Mouse (Mus musculus) left cerebral cortex, postnatal 14 days (tissue): Measurements from ENCODE around the gene Tmem255a. TPM values are rescaled to one million over a fixed set of nuclear protein-coding genes. Genes with fewer than 3 reads are reported as not detected.

Source experiments
- DNase-seq, 2 experiments: peaks; one replicate each; pipeline ENCODE4 v3.0.0; 2021 to 2022; ENCODE audit warnings: low spot score in 2 of 2, mixed read lengths in 1 of 2
- intact Hi-C: fragments of 180-260 bp; cut with DNase I; formaldehyde crosslinking; loops from one replicate; pipeline ENCODE4 v1.15.1; 2025
- microRNA-seq, 2 experiments: library from miRNA; unstranded; fragments of <30 nt; microRNA quantifications; one replicate each; pipeline ENCODE4 v1.2.0; 2022
- total RNA-seq, 2 experiments: library from RNA; stranded (reverse); gene quantifications; 2 replicates each; pipeline ENCODE4 v1.2.3; 2021

The Tmem255a gene
- total RNA-seq, 2 experiments from 2014 or later, result 10.5 to 20.8 TPM

GRCm38 (mm10) chrX:38180656-38181607 lies 71.3 kb downstream of the Tmem255a start:
- intact Hi-C loops, result no loop called here
- no peak for DNase-seq

- DNase-seq, result peak; percentile 34 to 40
- intact Hi-C loops, result loop anchor here (5.0 kb wide), 1 partner anchor 98 kb away; no protein-coding TSS in a partner anchor
These were observed 72.3 kb downstream of the Tmem255a start for GRCm38 (mm10) chrX:38179891-38180310.

DNA sequence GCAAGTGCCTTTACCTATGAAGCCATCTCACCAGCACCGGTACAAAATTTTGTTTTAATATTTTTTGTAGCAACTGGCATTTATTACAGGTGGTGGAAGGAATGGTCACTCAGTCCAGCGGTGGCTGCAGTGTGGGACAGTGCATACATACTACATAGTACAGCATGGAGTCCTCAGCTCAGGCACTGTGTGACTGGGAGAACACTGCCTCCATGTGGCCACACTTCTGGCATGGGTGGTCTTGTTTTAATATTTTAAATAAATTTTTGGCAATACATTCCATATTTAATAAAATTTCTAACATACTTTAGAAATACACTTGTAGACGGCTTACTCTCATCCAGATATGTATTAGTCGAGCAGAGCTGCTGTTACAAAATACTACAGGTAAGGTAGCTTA lies 85.6 kb downstream of the Tmem255a start:
- intact Hi-C loops, result no loop called here
- no peak for DNase-seq

GRCm38 (mm10) chrX:38166064-38166463 lies 86.2 kb downstream of the Tmem255a start:
- DNase-seq, result no peak
- intact Hi-C loops, result no loop called here

DNA sequence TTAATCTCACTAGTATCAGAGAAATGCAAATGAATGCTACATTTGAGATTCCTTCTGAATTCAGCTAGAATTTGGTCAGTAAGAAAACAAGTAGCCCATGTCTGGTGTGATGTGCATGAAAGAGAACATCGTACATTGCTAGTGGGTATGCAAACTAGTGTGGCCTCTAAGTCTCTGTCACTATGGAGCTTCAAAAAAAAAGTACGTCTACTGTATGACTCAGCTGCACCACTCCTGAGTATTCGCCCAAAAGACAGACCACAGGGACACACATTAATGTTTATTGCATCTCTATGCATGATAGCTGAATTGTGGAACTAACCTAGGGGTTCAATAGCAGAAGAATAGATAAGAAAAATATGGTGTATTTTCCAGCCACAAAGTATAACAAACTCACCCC lies 86.9 kb downstream of the Tmem255a start:
- no peak for DNase-seq
- intact Hi-C loops, result no loop called here

DNA sequence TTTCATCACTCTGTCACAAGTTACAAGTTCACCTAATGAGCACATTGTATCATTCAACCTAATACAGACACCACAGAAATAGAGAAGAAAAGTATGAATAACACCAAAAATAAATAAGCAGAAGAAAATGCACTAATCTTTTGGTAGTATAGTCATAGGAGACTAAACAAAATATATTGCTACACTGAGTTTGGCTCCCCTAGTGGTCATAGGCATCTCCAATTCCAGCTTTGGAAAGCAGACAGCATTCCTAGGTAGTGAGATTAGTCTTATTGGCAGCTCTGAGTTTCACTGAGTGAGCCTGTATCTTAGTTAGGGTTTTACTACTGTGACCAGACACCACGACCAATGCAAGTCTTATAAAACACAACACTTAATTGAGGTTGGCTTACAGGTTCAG lies 93.1 kb downstream of the Tmem255a start:
- DNase-seq, result no peak
- intact Hi-C loops, result no loop called here

Small RNA genes within 50 kb of the gene (microRNA-seq; reads per million reads assigned to microRNA genes)
- gene Mir3110, result 0 reads per million in 2 experiments

Other genes starting within 250 kb of the Tmem255a start
- gene Btg1-ps1, start 233.6 kb downstream of the Tmem255a start, total RNA-seq, result not detected
- not detected for gene Btg1-ps2, start 209.3 kb downstream of the Tmem255a start, total RNA-seq
- gene Rhox10, start 186.0 kb downstream of the Tmem255a start, total RNA-seq, result not detected
- gene Rhox11, start 167.3 kb downstream of the Tmem255a start, total RNA-seq, result not detected
- not detected for gene Rhox12, start 141.5 kb downstream of the Tmem255a start, total RNA-seq
- gene Rhox13, start 131.2 kb downstream of the Tmem255a start, total RNA-seq, result not detected
- 10 to 100 TPM; 23.3 to 24.2 TPM for gene Zbtb33, start 62.6 kb downstream of the Tmem255a start, total RNA-seq
- not detected for gene Atp1b4, start 63.7 kb upstream of the Tmem255a start, total RNA-seq
- gene Lamp2, start 204.0 kb upstream of the Tmem255a start, total RNA-seq, result 10 to 100 TPM; 62.5 to 65.5 TPM